Mouse (Mus musculus) heart, embryonic 15.5 days (tissue): ENCODE data around the gene Il1f10. TPM values are rescaled to one million over a fixed set of nuclear protein-coding genes. Genes with fewer than 3 reads are reported as not detected.

Experiments used
- ATAC-seq: fragments of 200-750 bp; cut with Nextera tagmentation; replicated peaks from 2 replicates; pipeline ENCODE4 v1.8.0; 2017; ENCODE audit warnings: low read depth, moderate TSS enrichment; ENCODE audit not compliant: insufficient number of reproducible peaks, insufficient read depth, low FRiP score
- H3K27ac ChIP-seq: fragments of 300-500 bp; sonication (generic); 2 replicates; pipeline ENCODE4 v1.5.1; 2015; ENCODE audit warnings: mild to moderate bottlenecking, inconsistent platforms
- H3K27me3 ChIP-seq: fragments of 300-500 bp; sonication (generic); 2 replicates; pipeline ENCODE4 v1.6.1; 2015; ENCODE audit warnings: inconsistent platforms
- H3K36me3 ChIP-seq: fragments of 300-500 bp; sonication (generic); 2 replicates; pipeline ENCODE4 v1.6.1; 2015; ENCODE audit warnings: mild to moderate bottlenecking, inconsistent platforms
- H3K4me1 ChIP-seq: fragments of 300-500 bp; sonication (generic); replicated peaks from 2 replicates; pipeline ENCODE4 v1.6.1; 2015; ENCODE audit warnings: inconsistent platforms
- H3K4me2 ChIP-seq: fragments of 300-500 bp; sonication (generic); 2 replicates; pipeline ENCODE4 v1.6.1; 2015; ENCODE audit warnings: inconsistent platforms, mild to moderate bottlenecking, moderate library complexity
- H3K4me3 ChIP-seq: fragments of 300-500 bp; sonication (generic); 2 replicates; pipeline ENCODE4 v1.5.1; 2015; ENCODE audit warnings: mild to moderate bottlenecking, inconsistent platforms
- H3K9ac ChIP-seq: fragments of 300-500 bp; sonication (generic); 2 replicates; pipeline ENCODE4 v1.6.1; 2015; ENCODE audit warnings: mild to moderate bottlenecking, inconsistent platforms
- H3K9me3 ChIP-seq: fragments of 300-500 bp; sonication (generic); replicated peaks from 2 replicates; pipeline ENCODE4 v1.6.1; 2016; ENCODE audit warnings: inconsistent platforms
- WGBS: fragments of 180-500 bp; shearing (Covaris S2); methylation state at CpG from one replicate; pipeline ENCODE4 v1.1.7; 2015; ENCODE audit warnings: mixed read lengths; 5-methylcytosine and 5-hydroxymethylcytosine counted together
- polyA plus RNA-seq: library from polyadenylated mRNA; unstranded; fragments of >200 nt; fragmentation: Nextera tagmentation; extraction: Ambion mirVana; gene quantifications from 2 replicates; pipeline ENCODE4 v1.2.1, GENCODE M21; 2015

Il1f10 gene
- not detected in 2 replicates for polyA plus RNA-seq

DNA sequence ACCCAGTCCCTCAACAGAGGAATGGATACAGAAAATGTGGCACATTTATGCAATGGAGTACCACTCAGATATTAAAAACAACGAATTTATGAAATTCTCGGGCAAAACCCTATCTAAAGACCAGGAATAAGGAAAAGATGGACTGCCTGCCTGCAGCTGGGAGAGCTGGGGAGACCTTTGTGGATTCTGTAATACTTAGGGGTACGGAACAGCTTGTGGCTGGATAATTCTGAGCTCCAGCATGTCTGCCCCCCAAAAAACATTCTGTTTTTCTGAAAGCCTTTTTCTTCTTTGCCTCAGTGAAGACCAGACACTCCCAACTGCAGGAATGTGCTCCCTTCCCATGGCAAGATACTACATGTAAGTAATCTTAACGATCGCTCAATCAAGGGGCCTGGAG is at the start of gene Il1f10:
Il1f10 (plus strand) TSS at position 301 of the 400 bp plus-strand sequence.
- WGBS = 61% methylated on average over 5 of the region's 5 CpGs
- no peak within 1 kb of the TSS for H3K9ac ChIP-seq
- H3K4me2 ChIP-seq = no peak within 1 kb of the TSS
- no peaks in the 10 kb centered on the region for H3K4me1 ChIP-seq
- no peaks in the 10 kb centered on the region for H3K27me3 ChIP-seq
- no peak for ATAC-seq
- H3K4me3 ChIP-seq = no peak within 1 kb of the TSS
- no peaks in the 10 kb centered on the region for H3K9me3 ChIP-seq
- no peaks in the 10 kb centered on the region for H3K36me3 ChIP-seq
- no peak within 1 kb of the TSS for H3K27ac ChIP-seq

DNA sequence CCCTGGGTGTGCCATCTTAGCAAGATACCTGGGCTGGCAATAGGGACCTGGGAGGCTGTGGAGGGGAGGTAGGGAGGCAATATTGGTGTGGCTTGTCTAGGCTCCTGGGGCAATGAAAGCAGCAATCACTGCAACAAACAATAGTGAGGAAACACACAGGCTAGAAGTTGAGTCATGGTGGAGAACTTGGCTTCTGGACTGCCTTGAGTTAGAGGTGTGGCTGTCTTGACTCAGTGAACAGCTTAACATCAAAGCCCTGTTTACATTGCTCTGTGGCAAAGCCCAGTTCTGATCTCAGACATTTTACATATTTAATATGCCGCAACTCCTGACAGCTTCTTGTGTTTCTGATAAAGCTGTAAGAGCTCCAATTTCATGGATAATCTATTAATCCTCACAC is 23.5 kb upstream of the Il1f10 start:
- Histone ChIP-seq H3K4me2 (no peak overlapping the region), H3K27ac (no peak overlapping the region), H3K27me3 (no peaks in the 10 kb centered on the region), H3K9ac (no peak overlapping the region), H3K9me3 (no peaks in the 10 kb centered on the region), H3K4me3 (no peak overlapping the region), H3K4me1 (no peaks in the 10 kb centered on the region), H3K36me3 (no peaks in the 10 kb centered on the region)
- no peak for ATAC-seq
- WGBS = 70% methylated on average over 1 of the region's 1 CpGs

DNA sequence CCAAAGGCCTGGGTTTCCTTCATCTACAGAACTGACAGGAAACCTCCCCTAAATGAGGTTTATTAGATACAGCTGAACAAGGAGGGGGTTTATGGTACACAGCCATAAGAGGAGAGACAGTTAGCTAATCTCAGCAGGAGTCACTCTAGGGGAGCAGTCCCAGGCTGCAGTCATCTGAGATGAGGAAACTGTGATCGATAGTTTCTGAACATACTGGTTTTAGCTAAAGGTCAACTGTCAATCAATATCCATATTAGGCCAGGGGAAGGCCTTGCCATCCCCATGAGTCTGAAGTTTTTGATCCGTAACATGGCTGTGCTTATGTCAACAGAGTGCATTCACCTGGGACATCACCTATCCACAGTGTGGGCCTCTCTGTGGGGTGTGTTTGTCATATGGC is 17.4 kb upstream of the Il1f10 start:
- Histone ChIP-seq H3K9me3 (no peaks in the 10 kb centered on the region), H3K27me3 (no peaks in the 10 kb centered on the region), H3K36me3 (no peaks in the 10 kb centered on the region), H3K27ac (no peak overlapping the region), H3K4me1 (no peaks in the 10 kb centered on the region), H3K9ac (no peak overlapping the region), H3K4me2 (no peak overlapping the region), H3K4me3 (no peak overlapping the region)
- 80% methylated on average over 2 of the region's 2 CpGs for WGBS
- no peak for ATAC-seq

DNA sequence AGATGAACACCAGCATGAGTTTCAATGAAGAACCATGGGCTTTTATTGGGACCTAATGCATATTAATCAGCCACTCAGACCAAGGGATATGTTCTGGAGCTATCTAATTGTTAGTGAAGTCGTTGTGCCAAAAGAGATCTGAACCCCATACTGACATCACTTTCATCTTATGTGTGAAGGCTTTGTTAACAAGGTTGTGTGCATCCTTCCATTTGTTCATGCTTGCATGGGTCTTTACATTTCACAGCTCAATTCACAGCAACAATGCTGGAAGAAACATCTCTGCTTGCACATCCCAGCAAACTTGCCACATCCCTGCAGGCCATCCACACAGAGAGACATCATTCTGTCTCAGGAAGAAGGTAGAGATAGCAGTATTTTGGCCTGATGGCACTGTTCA is 15.8 kb upstream of the Il1f10 start:
- H3K4me2 ChIP-seq = no peak overlapping the region
- 35% methylated on average over 1 of the region's 1 CpGs for WGBS
- ATAC-seq = no peak
- no peak overlapping the region for H3K4me3 ChIP-seq
- H3K36me3 ChIP-seq = no peaks in the 10 kb centered on the region
- H3K4me1 ChIP-seq = no peaks in the 10 kb centered on the region
- no peak overlapping the region for H3K27ac ChIP-seq
- no peak overlapping the region for H3K9ac ChIP-seq
- no peaks in the 10 kb centered on the region for H3K27me3 ChIP-seq
- H3K9me3 ChIP-seq = no peaks in the 10 kb centered on the region

GRCm38 (mm10) chr2:24276654-24277053 is 14.3 kb upstream of the Il1f10 start, which contains the start of gene Il1f5:
TSS of gene Il1f5 (plus strand) at chr2:24276954.
- H3K4me3 ChIP-seq = no peak within 1 kb of the TSS
- H3K27ac ChIP-seq = no peak within 1 kb of the TSS
- H3K9me3 ChIP-seq = no peaks in the 10 kb centered on the region
- H3K27me3 ChIP-seq = no peaks in the 10 kb centered on the region
- no peaks in the 10 kb centered on the region for H3K4me1 ChIP-seq
- no peaks in the 10 kb centered on the region for H3K36me3 ChIP-seq
- H3K4me2 ChIP-seq = no peak within 1 kb of the TSS
- no peak for ATAC-seq
- no peak within 1 kb of the TSS for H3K9ac ChIP-seq

GRCm38 (mm10) chr2:24294616-24295015 is 3.6 kb downstream of the Il1f10 start:
- 31% methylated on average over 1 of the region's 1 CpGs for WGBS
- ATAC-seq = no peak
- no peaks in the 10 kb centered on the region for H3K4me1 ChIP-seq

DNA sequence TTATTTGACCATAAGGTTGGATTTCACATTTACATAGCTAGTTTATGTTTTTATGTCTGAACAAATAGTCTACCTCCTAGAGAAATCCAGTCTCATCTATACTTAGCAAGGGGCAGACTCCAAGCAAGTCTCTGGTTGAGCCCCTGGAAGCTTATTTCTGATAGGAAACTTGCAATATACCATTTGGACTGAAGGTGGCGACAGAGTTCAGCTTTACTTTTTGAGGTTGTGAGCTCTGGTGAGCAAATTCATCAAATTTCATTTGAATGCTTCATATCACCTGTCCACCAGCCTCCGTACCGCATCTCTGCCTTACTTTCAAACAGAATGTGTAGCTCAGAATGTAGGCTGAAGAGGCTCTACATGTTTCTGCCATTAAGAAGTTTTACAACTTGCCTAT is 5.8 kb downstream of the Il1f10 start:
- no peaks in the 10 kb centered on the region for H3K36me3 ChIP-seq
- H3K9me3 ChIP-seq = no peaks in the 10 kb centered on the region
- H3K4me3 ChIP-seq = no peak overlapping the region
- H3K4me2 ChIP-seq = no peak overlapping the region
- no peak overlapping the region for H3K27ac ChIP-seq
- H3K9ac ChIP-seq = no peak overlapping the region
- no peak for ATAC-seq
- no peaks in the 10 kb centered on the region for H3K4me1 ChIP-seq
- 7% methylated on average over 3 of the region's 3 CpGs for WGBS
- H3K27me3 ChIP-seq = 0 out of 2 replicates have a peak, but pooled peaks cover 4% of the 10 kb centered on the region

More at GRCm38 (mm10) chr2:24294616-24295015, 3.6 kb downstream of the Il1f10 start:
- H3K4me2 ChIP-seq = no peak overlapping the region
- no peak overlapping the region for H3K4me3 ChIP-seq
- H3K27me3 ChIP-seq = 0 out of 2 replicates have a peak, but pooled peaks cover 4% of the 10 kb centered on the region
- no peak overlapping the region for H3K27ac ChIP-seq
- no peaks in the 10 kb centered on the region for H3K36me3 ChIP-seq
- H3K9me3 ChIP-seq = no peaks in the 10 kb centered on the region
- no peak overlapping the region for H3K9ac ChIP-seq

GRCm38 (mm10) chr2:24311302-24312001 is 20.5 kb downstream of the Il1f10 start:
- 52% methylated on average over 6 of the region's 6 CpGs for WGBS

DNA sequence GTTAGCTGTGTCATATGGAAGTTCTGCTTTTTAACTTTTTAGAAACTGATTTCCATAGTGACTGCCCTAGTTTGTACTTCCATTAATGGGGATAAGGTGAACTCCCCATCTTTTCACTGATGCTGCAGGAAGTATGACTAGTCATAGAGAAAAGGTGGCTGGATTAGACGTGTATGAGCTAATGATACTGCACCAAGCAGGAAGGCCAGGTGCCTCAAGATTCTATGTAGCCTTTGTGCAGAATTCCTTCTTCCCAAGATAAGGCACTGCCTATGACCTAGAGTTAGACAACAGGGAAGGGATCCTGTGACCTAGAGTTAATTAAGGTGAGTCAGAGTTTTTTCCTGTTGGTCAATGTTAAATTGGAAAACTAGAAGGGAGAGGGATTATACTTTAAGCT is 25.9 kb downstream of the Il1f10 start:
- H3K27me3 ChIP-seq = no peaks in the 10 kb centered on the region
- WGBS = 53% methylated on average over 1 of the region's 1 CpGs
- H3K4me3 ChIP-seq = no peak overlapping the region
- no peaks in the 10 kb centered on the region for H3K36me3 ChIP-seq
- H3K9me3 ChIP-seq = no peaks in the 10 kb centered on the region
- H3K4me1 ChIP-seq = no peaks in the 10 kb centered on the region
- H3K4me2 ChIP-seq = no peak overlapping the region
- H3K27ac ChIP-seq = no peak overlapping the region
- H3K9ac ChIP-seq = no peak overlapping the region
- no peak for ATAC-seq

More at GRCm38 (mm10) chr2:24311302-24312001, 20.5 kb downstream of the Il1f10 start:
- H3K4me3 ChIP-seq = no peak overlapping the region
- ATAC-seq = no peak
- H3K36me3 ChIP-seq = no peaks in the 10 kb centered on the region
- no peaks in the 10 kb centered on the region for H3K9me3 ChIP-seq
- H3K27me3 ChIP-seq = no peaks in the 10 kb centered on the region
- H3K27ac ChIP-seq = no peak overlapping the region
- H3K4me2 ChIP-seq = no peak overlapping the region
- no peak overlapping the region for H3K9ac ChIP-seq
- H3K4me1 ChIP-seq = no peaks in the 10 kb centered on the region

DNA sequence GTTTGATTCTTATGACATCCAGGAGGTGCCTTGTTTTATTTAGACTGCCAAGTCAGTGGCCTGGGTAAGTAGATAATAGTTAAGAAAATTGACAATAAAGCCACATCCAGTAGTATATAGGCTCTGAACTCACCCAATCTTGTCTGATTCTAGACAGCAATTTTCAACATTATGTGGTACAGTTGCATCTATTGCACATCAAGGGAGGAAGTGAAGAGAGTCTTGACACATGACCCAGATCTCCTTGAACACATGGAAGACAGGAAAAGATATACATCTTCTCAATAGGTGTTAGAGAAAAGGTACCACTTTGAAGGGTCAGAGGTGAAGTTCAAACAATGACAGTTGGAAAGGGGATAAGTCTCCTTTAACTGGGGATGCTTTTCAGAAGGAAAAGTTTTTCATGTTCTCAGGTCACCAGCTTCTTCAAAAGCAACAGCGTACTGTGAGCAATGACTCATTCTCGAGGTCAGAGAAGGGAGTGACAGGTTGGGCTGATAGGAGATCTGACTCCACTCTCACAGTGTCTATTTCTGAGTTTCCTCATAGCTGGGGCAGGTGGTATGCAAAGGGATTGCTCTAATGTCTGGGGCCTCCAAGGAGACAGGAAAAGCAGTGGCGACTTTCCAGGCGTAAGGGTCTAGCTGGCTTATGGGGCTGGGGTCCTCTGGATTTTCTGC is 27.1 kb downstream of the Il1f10 start:
- Histone ChIP-seq H3K4me3 (no peak overlapping the region), H3K27me3 (no peaks in the 10 kb centered on the region), H3K9ac (no peak overlapping the region), H3K9me3 (no peaks in the 10 kb centered on the region), H3K4me2 (no peak overlapping the region), H3K27ac (no peak overlapping the region), H3K4me1 (no peaks in the 10 kb centered on the region), H3K36me3 (no peaks in the 10 kb centered on the region)
- no peak for ATAC-seq
- 52% methylated on average over 4 of the region's 4 CpGs for WGBS

GRCm38 (mm10) chr2:24335333-24335732 is 44.3 kb downstream of the Il1f10 start:
- H3K9ac ChIP-seq = no peak overlapping the region
- H3K4me1 ChIP-seq = no peaks in the 10 kb centered on the region
- no peaks in the 10 kb centered on the region for H3K9me3 ChIP-seq
- no peak overlapping the region for H3K4me2 ChIP-seq
- H3K4me3 ChIP-seq = no peak overlapping the region
- no peak overlapping the region for H3K27ac ChIP-seq
- no peaks in the 10 kb centered on the region for H3K27me3 ChIP-seq
- no peak for ATAC-seq
- 26% methylated on average over 3 of the region's 3 CpGs for WGBS
- H3K36me3 ChIP-seq = no peaks in the 10 kb centered on the region

GRCm38 (mm10) chr2:24336545-24336944 is 45.5 kb downstream of the Il1f10 start, which contains the start of gene Il1rn:
TSS of gene Il1rn (plus strand) at chr2:24336853.
- no peak within 1 kb of the TSS for H3K9ac ChIP-seq
- ATAC-seq = no peak
- H3K27ac ChIP-seq = no peak within 1 kb of the TSS
- H3K9me3 ChIP-seq = no peaks in the 10 kb centered on the region
- no peaks in the 10 kb centered on the region for H3K4me1 ChIP-seq
- H3K4me3 ChIP-seq = no peak within 1 kb of the TSS
- H3K4me2 ChIP-seq = no peak within 1 kb of the TSS
- no peaks in the 10 kb centered on the region for H3K36me3 ChIP-seq
- H3K27me3 ChIP-seq = no peaks in the 10 kb centered on the region
- WGBS = 69% methylated on average over 2 of the region's 2 CpGs
